Comparison of ENCODE assay signal across 8 mouse cellular contexts in genomic region chr17:35379729-35380451, GRCm38 (mm10).
DNase-seq lines count a peak whose midpoint lies in the region.

No protein-coding gene starts in this region.

- DNase-seq in layer of hippocampus, adult 9-11 months, result peak; percentile 5
- DNase-seq in layer of hippocampus, adult 11-12 months (ENCODE audit: low spot score), result no peak
- DNase-seq in embryo, embryonic 10 days (ENCODE audit: low spot score), result peak; percentile 14
- peak; percentile 40 to 45 for DNase-seq in heart, adult 9 months (ENCODE audit: low spot score in 2 of 2)
- DNase-seq in kidney, adult 9 months, result peak; percentile 43
- DNase-seq in lung, postnatal 10 days, result peak; percentile 40
- DNase-seq in ovary, postnatal 36 days (ENCODE audit: low spot score), result peak; percentile 37
- DNase-seq in urinary bladder, postnatal 36 days (ENCODE audit: low spot score in 2 of 2), result peak; percentile 23 to 28
